Mouse (Mus musculus): ENCODE measurements around the gene Cipc. TPM values are rescaled to one million over a fixed set of nuclear protein-coding genes. Genes with fewer than 3 reads are reported as not detected.

Gene Cipc
- total and polyA plus RNA-seq, 3 experiments: 34.1 to 45.1 (median 43.8) TPM

DNA sequence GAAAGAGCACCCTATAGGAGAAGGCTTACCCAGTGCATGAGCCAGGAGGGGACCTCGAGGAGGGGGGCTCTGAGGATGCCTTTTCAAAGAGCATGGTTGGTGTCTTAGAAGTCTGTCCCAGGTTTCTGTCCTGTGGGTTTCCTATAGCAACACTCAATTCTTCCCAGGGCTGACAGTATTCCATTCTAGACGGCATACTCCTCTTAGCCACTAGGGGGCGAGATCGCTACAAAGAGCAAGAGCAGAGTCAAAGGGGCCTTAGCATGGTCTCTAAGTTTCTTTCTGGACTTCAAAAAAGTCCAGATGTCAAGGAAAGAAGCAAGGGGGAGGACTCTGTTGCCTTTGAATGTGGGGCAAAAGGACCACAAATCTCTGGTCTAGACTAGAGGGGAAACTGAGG is 41.6 kb upstream of the Cipc start:
- DNase-seq: peak; percentile 50 to 55
- intact Hi-C loops (cut with DNase I): loop anchor here (2.0 kb wide), 1 partner anchor 40 kb away; no protein-coding TSS in a partner anchor
- Histone ChIP-seq H3K4me1 (ENCODE audit: control insufficient read depth, insufficient read depth, low read length) (peaks cover 6% of the 10 kb centered on the region), H3K36me3 (ENCODE audit: control insufficient read depth, insufficient read depth, low read length) (no peaks in the 10 kb centered on the region), H3K9ac (ENCODE audit: low read depth, low read length) (no peak overlapping the region), H3K79me2 (replicated peaks; ENCODE audit: control insufficient read depth, insufficient read depth, low read length) (no peaks in the 10 kb centered on the region), H3K27me3 (ENCODE audit: control insufficient read depth, insufficient read depth, low read length) (no peaks in the 10 kb centered on the region), H3K4me3 (no peak overlapping the region), H3K27ac (peak overlapping the region; percentile 33)
- 10% methylated on average over 4 of the region's 4 CpGs for WGBS
- no peak for TF ChIP-seq EP300 (IDR thresholded peaks at IDR 0.05; ENCODE audit: insufficient read depth, low read depth, low read length)
- peak; percentile 90 for TF ChIP-seq CTCF (IDR thresholded peaks at IDR 0.05)

DNA sequence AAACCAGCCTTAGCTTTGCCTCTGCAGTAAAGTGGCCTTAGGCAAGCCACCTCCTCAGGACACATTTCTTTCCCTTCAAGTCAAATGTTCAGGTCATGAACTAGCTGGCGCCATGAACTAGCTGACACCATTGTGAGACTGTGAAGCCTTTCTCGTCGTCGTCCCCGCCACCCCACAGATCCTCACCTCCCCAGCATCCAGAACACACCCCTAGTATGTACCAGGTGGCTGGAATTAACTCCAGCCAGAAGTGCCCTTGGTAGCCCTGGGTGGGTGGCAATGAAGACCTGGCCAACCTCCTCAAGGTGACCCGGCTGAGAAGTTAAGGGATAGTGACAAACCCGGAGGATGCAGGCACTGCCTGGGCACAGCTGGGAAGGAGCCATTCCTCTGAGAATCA is 41.0 kb upstream of the Cipc start:
- TF ChIP-seq POLR2A (IDR thresholded peaks at IDR 0.05; ENCODE audit: insufficient read depth, low read depth, low read length) (no peak), CTCF (IDR thresholded peaks at IDR 0.05) (no peak), EP300 (IDR thresholded peaks at IDR 0.05; ENCODE audit: insufficient read depth, low read depth, low read length) (no peak)
- peak overlapping the region; percentile 33; the same call in 1 of the 2 replicates for H3K27ac ChIP-seq
- no peak overlapping the region for H3K9ac ChIP-seq (ENCODE audit: low read depth, low read length)

DNA sequence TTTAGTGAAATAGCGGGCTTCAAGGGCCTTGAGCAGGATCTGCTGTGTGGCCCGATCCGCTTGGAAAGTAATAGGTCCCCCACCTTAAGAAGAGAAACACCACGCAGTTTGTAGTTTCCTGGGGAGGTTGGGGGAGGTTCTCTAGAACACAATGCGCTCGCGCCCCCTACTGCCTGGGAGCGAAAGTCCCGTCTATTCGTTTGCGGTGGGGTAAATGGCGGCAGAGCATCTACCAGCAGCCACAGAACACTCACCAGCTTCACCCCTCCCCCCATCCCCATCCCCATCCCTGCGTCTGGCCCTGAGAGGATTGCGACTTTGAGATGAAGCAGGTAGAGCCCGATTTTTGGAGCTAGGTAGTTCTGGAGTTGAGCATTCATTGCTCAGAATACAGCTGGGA is 40.4 kb upstream of the Cipc start:
- Histone ChIP-seq H3K27me3 (ENCODE audit: control insufficient read depth, insufficient read depth, low read length) (no peaks in the 10 kb centered on the region), H3K9ac (ENCODE audit: low read depth, low read length) (no peak overlapping the region), H3K4me3 (no peak overlapping the region), H3K36me3 (ENCODE audit: control insufficient read depth, insufficient read depth, low read length) (no peaks in the 10 kb centered on the region), H3K27ac (no peak overlapping the region), H3K4me1 (ENCODE audit: control insufficient read depth, insufficient read depth, low read length) (peaks cover 5% of the 10 kb centered on the region), H3K79me2 (replicated peaks; ENCODE audit: control insufficient read depth, insufficient read depth, low read length) (no peaks in the 10 kb centered on the region)
- peak; percentile 87 to 91 for DNase-seq
- intact Hi-C loops (cut with DNase I): loop anchor here (1.0 to 2.0 kb wide), 3 partner anchors 16 to 136 kb away; no protein-coding TSS in a partner anchor
- 3% methylated on average over 15 of the region's 15 CpGs for WGBS
- TF ChIP-seq POLR2A (IDR thresholded peaks at IDR 0.05; ENCODE audit: insufficient read depth, low read depth, low read length) (no peak), CTCF (IDR thresholded peaks at IDR 0.05) (peak; percentile 94), EP300 (IDR thresholded peaks at IDR 0.05; ENCODE audit: insufficient read depth, low read depth, low read length) (peak; percentile 96)

More for the DNA sequence above, 41.0 kb upstream of the Cipc start:
- Histone ChIP-seq H3K36me3 (ENCODE audit: control insufficient read depth, insufficient read depth, low read length) (no peaks in the 10 kb centered on the region), H3K4me3 (no peak overlapping the region), H3K79me2 (replicated peaks; ENCODE audit: control insufficient read depth, insufficient read depth, low read length) (no peaks in the 10 kb centered on the region), H3K4me1 (ENCODE audit: control insufficient read depth, insufficient read depth, low read length) (peaks cover 5% of the 10 kb centered on the region), H3K27me3 (ENCODE audit: control insufficient read depth, insufficient read depth, low read length) (no peaks in the 10 kb centered on the region)
- peak in 1 of 2 experiments; percentile 49 for DNase-seq
- WGBS: 53% methylated on average over 7 of the region's 7 CpGs
- intact Hi-C loops (cut with DNase I): loop anchor here (1.0 to 2.0 kb wide), 4 partner anchors 17 to 135 kb away; no protein-coding TSS in a partner anchor

DNA sequence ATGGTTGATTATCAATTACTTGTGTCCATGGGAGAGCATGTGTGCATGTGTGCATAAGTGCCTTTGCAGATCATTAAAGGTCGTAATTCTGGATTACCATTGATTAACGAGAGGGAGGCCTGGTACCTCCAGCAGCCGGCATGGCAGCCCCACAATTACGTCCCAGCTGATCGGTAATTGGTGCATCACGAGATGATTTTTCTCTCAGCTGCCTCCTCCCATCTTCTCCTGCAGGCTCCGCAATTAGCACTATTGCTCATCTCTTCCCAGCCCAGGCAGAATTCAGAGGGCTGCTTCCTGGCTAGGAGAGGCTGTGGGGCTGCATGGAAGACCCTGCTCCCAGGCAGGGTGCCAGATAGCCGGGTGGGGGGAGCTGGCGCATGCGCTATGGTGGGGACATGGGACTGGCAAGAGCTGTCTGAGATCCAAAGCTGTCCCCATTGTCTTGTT is 35.3 kb upstream of the Cipc start:
- TF ChIP-seq CTCF (IDR thresholded peaks at IDR 0.05): no peak
- TF ChIP-seq POLR2A (IDR thresholded peaks at IDR 0.05; ENCODE audit: insufficient read depth, low read depth, low read length): no peak
- no peak for TF ChIP-seq EP300 (IDR thresholded peaks at IDR 0.05; ENCODE audit: insufficient read depth, low read depth, low read length)
- DNase-seq: no peak
- intact Hi-C loops (cut with DNase I): no loop called here

DNA sequence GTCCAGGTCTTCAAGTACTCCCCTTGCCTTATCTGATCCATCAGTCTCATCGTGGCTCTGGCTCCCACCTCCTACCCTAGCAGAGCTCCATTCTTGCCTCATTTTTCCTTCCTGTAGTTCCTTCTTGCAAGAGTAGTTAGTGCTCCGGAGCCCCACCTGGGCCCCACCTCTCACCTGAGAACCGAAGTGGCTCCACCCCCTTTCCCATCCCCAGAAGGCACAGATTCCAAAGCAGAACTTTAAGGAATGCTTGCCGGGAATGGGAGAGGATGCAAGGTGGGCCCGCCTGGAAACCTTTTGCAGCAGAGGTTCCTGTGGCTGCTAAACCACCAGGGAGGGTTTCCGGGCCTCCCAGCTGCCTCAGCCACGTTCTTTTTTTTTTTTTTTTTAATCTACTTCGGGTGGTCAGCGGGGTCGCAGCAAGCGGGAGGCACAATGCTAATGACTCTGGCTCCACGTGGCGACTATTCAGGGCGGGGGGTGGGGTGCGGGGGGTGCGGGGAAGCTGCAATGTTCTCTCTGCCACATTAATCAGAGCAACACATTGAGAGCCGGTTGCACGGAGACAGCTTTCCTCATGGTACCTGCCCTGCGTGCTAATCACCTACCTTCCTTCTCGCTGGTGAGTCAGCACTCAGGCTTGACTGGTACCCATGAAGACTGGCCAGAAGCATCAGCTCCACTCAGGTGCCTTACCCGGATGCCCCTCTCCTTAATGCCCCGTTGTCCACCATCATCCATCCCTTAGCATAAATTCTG is 34.3 kb upstream of the Cipc start:
- Histone ChIP-seq H3K79me2 (replicated peaks; ENCODE audit: control insufficient read depth, insufficient read depth, low read length) (no peaks in the 10 kb centered on the region), H3K9ac (ENCODE audit: low read depth, low read length) (no peak overlapping the region), H3K27ac (no peak overlapping the region), H3K27me3 (ENCODE audit: control insufficient read depth, insufficient read depth, low read length) (no peaks in the 10 kb centered on the region), H3K4me3 (no peak overlapping the region), H3K36me3 (ENCODE audit: control insufficient read depth, insufficient read depth, low read length) (no peaks in the 10 kb centered on the region), H3K4me1 (ENCODE audit: control insufficient read depth, insufficient read depth, low read length) (peaks cover 7% of the 10 kb centered on the region)
- intact Hi-C loops (cut with DNase I): no loop called here
- DNase-seq: no peak
- TF ChIP-seq POLR2A (IDR thresholded peaks at IDR 0.05; ENCODE audit: insufficient read depth, low read depth, low read length) (no peak), EP300 (IDR thresholded peaks at IDR 0.05; ENCODE audit: insufficient read depth, low read depth, low read length) (no peak), CTCF (IDR thresholded peaks at IDR 0.05) (no peak)
- 21% methylated on average over 22 of the region's 22 CpGs for WGBS

More for the DNA sequence above, 35.3 kb upstream of the Cipc start:
- Histone ChIP-seq H3K79me2 (replicated peaks; ENCODE audit: control insufficient read depth, insufficient read depth, low read length) (no peaks in the 10 kb centered on the region), H3K4me1 (ENCODE audit: control insufficient read depth, insufficient read depth, low read length) (peaks cover 7% of the 10 kb centered on the region), H3K9ac (ENCODE audit: low read depth, low read length) (no peak overlapping the region), H3K27me3 (ENCODE audit: control insufficient read depth, insufficient read depth, low read length) (no peaks in the 10 kb centered on the region), H3K36me3 (ENCODE audit: control insufficient read depth, insufficient read depth, low read length) (no peaks in the 10 kb centered on the region), H3K27ac (no peak overlapping the region), H3K4me3 (no peak overlapping the region)
- WGBS: 62% methylated on average over 10 of the region's 10 CpGs

DNA sequence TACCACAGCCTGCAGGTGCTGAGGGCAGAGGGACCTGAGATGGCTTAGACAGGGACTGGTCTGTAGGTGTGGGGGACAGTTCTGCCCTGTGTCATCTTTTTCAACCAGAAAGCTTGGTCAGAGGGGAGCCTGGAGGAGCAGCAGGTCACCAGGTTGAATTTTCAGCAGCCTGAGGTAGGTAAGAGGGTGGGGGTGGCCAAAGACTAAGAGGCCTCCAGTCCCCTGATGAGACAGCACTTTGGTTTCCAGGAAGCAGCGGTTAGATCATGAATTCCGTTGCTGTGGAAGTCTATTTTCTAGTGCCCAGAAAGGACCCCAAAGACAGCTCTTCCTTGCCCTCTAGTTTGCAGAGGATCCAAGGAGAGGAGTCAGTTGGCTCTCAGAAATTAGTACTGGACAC is 32.5 kb upstream of the Cipc start:
- peaks cover 16% of the 10 kb centered on the region for H3K4me1 ChIP-seq (ENCODE audit: control insufficient read depth, insufficient read depth, low read length)
- no peak for TF ChIP-seq POLR2A (IDR thresholded peaks at IDR 0.05; ENCODE audit: insufficient read depth, low read depth, low read length)
- no peak for TF ChIP-seq EP300 (IDR thresholded peaks at IDR 0.05; ENCODE audit: insufficient read depth, low read depth, low read length)
- TF ChIP-seq CTCF (IDR thresholded peaks at IDR 0.05): no peak

More for the DNA sequence above, 32.5 kb upstream of the Cipc start:
- Histone ChIP-seq H3K27ac (peak overlapping the region; percentile 58), H3K36me3 (ENCODE audit: control insufficient read depth, insufficient read depth, low read length) (no peaks in the 10 kb centered on the region), H3K79me2 (replicated peaks; ENCODE audit: control insufficient read depth, insufficient read depth, low read length) (no peaks in the 10 kb centered on the region), H3K4me3 (no peak overlapping the region), H3K9ac (ENCODE audit: low read depth, low read length) (no peak overlapping the region), H3K27me3 (ENCODE audit: control insufficient read depth, insufficient read depth, low read length) (no peaks in the 10 kb centered on the region)
- WGBS: 40% methylated on average over 2 of the region's 2 CpGs
- no peak for DNase-seq
- intact Hi-C loops (cut with DNase I): no loop called here

Measured in heart, adult 2 months (tissue).